Mouse (Mus musculus): Measurements from ENCODE around the gene Alad.

DNA sequence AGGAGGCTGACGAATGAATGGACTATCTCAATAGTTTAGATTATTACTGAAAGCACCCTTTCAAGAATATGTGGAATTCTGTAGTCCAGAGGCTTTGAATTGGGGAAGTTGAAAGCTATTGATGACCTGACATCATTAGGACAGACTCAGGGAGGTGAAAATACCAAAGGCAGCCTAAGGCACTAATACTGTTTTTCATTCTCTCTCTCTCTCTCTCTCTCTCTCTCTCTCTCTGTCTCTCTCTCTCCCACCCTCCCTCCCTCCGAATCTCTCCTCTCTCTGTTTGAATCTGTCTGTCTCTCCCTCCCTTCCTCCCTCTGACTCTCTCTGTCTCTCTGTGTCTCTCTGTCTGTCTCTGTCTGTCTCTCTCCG lies 41.9 kb upstream of the Alad start:
- TF ChIP-seq CTCF (IDR thresholded peaks at IDR 0.05; ENCODE audit: low read depth) (no peak), EP300 (IDR thresholded peaks at IDR 0.05; ENCODE audit: low read depth) (no peak)
